Mouse (Mus musculus): ENCODE measurements around the gene Tcf23.

GRCm38 (mm10) chr5:31000993-31001392, 32.5 kb downstream of the Tcf23 start:
- TF ChIP-seq CTCF (IDR thresholded peaks at IDR 0.05; ENCODE audit: low read depth) = no peak
- TF ChIP-seq EP300 (IDR thresholded peaks at IDR 0.05; ENCODE audit: low read depth) = no peak

All from liver, embryonic 14.5 days (tissue).